Mouse (Mus musculus) liver, adult 2 months (tissue): ENCODE results near the gene Gm17727. TPM values are rescaled to one million over a fixed set of nuclear protein-coding genes. Genes with fewer than 3 reads are reported as not detected.
"Not testable (repeated sequence)": the region's sequence is repeated elsewhere in the genome, so short reads cannot be mapped to it uniquely, and the experiment has no call there.

Source experiments
- DNase-seq: peaks from one replicate; pipeline ENCODE4 v3.0.0-alpha.2; 2011; ENCODE audit warnings: low read depth, low spot score; ENCODE audit errors: extremely low read depth
- H3K27ac ChIP-seq: fragments of 200-500 bp; replicated peaks from 2 replicates; pipeline ENCODE4 v1.5.1; 2012; ENCODE audit warnings: low read depth, mild to moderate bottlenecking, control low read depth, inconsistent platforms, low read length; ENCODE audit not compliant: insufficient read depth
- H3K27me3 ChIP-seq: fragments of 200-500 bp; 2 replicates; pipeline ENCODE4 v1.6.1; 2012; ENCODE audit warnings: mild to moderate bottlenecking, moderate library complexity, low read length, inconsistent platforms; ENCODE audit not compliant: control insufficient read depth, insufficient read depth
- H3K36me3 ChIP-seq: fragments of 200-500 bp; 2 replicates; pipeline ENCODE4 v1.6.1; 2012; ENCODE audit warnings: low read length, inconsistent platforms; ENCODE audit not compliant: control insufficient read depth, insufficient read depth
- H3K4me1 ChIP-seq: fragments of 200-500 bp; 2 replicates; pipeline ENCODE4 v1.6.1; 2011; ENCODE audit warnings: low read length; ENCODE audit not compliant: control insufficient read depth, insufficient read depth
- H3K4me3 ChIP-seq: fragments of 200-500 bp; 2 replicates; pipeline ENCODE4 v1.5.1; 2011; ENCODE audit warnings: low read depth, mild to moderate bottlenecking, control low read depth, low read length, moderate library complexity; ENCODE audit not compliant: insufficient read depth
- H3K79me2 ChIP-seq: fragments of 200-500 bp; 2 replicates; pipeline ENCODE4 v1.6.1; 2012; ENCODE audit warnings: inconsistent platforms, mild to moderate bottlenecking, low read length, moderate library complexity; ENCODE audit not compliant: control insufficient read depth, insufficient read depth
- H3K9ac ChIP-seq: fragments of 200-500 bp; 2 replicates; pipeline ENCODE4 v1.6.1; 2012; ENCODE audit warnings: low read depth, mild to moderate bottlenecking, control low read depth, inconsistent platforms, low read length
- CTCF ChIP-seq: fragments of 200-500 bp; IDR thresholded peaks from 2 replicates; pipeline ENCODE4 v1.5.1; 2011; ENCODE audit warnings: low read depth, low read length, control low read depth
- POLR2A ChIP-seq: fragments of 200-500 bp; IDR thresholded peaks from 2 replicates; pipeline ENCODE4 v1.6.1; 2011; ENCODE audit warnings: low read length, control low read depth; ENCODE audit not compliant: insufficient read depth; ENCODE audit errors: extremely low read depth
- WGBS: fragments of 180-500 bp; shearing (Covaris S2); methylation state at CpG from one replicate; pipeline ENCODE4 v1.1.7; 2018; 5-methylcytosine and 5-hydroxymethylcytosine counted together
- polyA plus RNA-seq: library from polyadenylated mRNA; depleted of rRNA; stranded (reverse); fragments of >200 nt; gene quantifications from 2 replicates; pipeline ENCODE4 v1.2.3, GENCODE M21; 2012; rRNA removed
- total RNA-seq: library from RNA; depleted of rRNA; stranded (reverse); fragments of >200 nt; gene quantifications from 2 replicates; pipeline ENCODE4 v1.2.3, GENCODE M21; 2014; rRNA removed

Gene Gm17727
- total RNA-seq (not detected in 2 replicates), polyA plus RNA-seq (not detected in 2 replicates)

GRCm38 (mm10) chr9:35778009-35778408, at the start of gene Gm17727:
Gm17727 (minus strand) TSS chr9:35778109.
- DNase-seq = no peak
- 47% methylated on average over 3 of the region's 3 CpGs for WGBS
- Histone ChIP-seq H3K9ac (no peak within 1 kb of the TSS), H3K4me3 (no peak within 1 kb of the TSS), H3K27ac (no peak within 1 kb of the TSS), H3K79me2 (no peaks in the 10 kb centered on the region), H3K27me3 (no peaks in the 10 kb centered on the region), H3K36me3 (no peaks in the 10 kb centered on the region), H3K4me1 (no peaks in the 10 kb centered on the region)
- TF ChIP-seq POLR2A (no peak), CTCF (no peak)

- not testable (repeated sequence) for H3K4me3 ChIP-seq, H3K27ac ChIP-seq, H3K4me1 ChIP-seq, H3K27me3 ChIP-seq, H3K79me2 ChIP-seq, H3K36me3 ChIP-seq, DNase-seq, H3K9ac ChIP-seq
- 94% methylated on average over 15 of the region's 15 CpGs for WGBS
Measured at GRCm38 (mm10) chr9:35817881-35818280, 40.0 kb upstream of the Gm17727 start.

DNA sequence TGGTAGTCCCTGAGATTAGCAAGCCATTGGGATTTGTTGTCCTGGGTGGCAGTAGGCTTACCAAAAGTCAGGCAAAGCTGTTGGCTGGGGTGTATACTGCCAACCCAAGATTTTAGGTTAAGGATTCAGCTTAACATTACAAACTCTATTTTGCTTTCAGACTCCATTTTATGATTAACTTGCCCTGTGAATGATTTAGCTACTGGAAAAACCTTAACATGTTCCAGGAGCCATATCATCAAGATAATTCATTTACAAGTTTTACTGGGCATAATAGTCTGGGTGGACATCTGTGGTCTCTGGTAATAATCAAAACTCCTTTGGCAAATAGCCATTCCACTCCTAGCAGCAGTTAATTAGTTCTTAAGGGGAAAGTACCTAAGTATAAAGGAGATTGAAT, 20.2 kb upstream of the Gm17727 start:
- Histone ChIP-seq H3K79me2 (no peaks in the 10 kb centered on the region), H3K27ac (no peak overlapping the region), H3K4me1 (no peaks in the 10 kb centered on the region), H3K4me3 (no peak overlapping the region), H3K9ac (no peak overlapping the region), H3K36me3 (no peaks in the 10 kb centered on the region), H3K27me3 (no peaks in the 10 kb centered on the region)
- DNase-seq = no peak
- TF ChIP-seq CTCF (no peak), POLR2A (no peak)

GRCm38 (mm10) chr9:35790001-35790400, 12.1 kb upstream of the Gm17727 start, which contains the start of the genes Gm27235 and D730048I06Rik:
Gm27235 (minus strand) TSS chr9:35790101.
D730048I06Rik (minus strand) TSS chr9:35790112.
- no peak for TF ChIP-seq CTCF
- no peak for TF ChIP-seq POLR2A
- Histone ChIP-seq H3K36me3 (no peaks in the 10 kb centered on the region), H3K27me3 (no peaks in the 10 kb centered on the region), H3K79me2 (no peaks in the 10 kb centered on the region), H3K9ac (no peak within 1 kb of the TSS), H3K4me1 (no peaks in the 10 kb centered on the region), H3K4me3 (no peak within 1 kb of the TSS), H3K27ac (no peak within 1 kb of the TSS)
- WGBS = 87% methylated on average over 3 of the region's 3 CpGs
- no peak for DNase-seq

- Histone ChIP-seq H3K36me3 (no peaks in the 10 kb centered on the region), H3K4me3 (no peak overlapping the region), H3K4me1 (no peaks in the 10 kb centered on the region), H3K9ac (no peak overlapping the region), H3K79me2 (no peaks in the 10 kb centered on the region), H3K27me3 (no peaks in the 10 kb centered on the region), H3K27ac (no peak overlapping the region)
- no peak for DNase-seq
- TF ChIP-seq POLR2A (no peak), CTCF (no peak)
Measured at GRCm38 (mm10) chr9:35756843-35757242, 21.1 kb downstream of the Gm17727 start.

GRCm38 (mm10) chr9:35740749-35741148, 37.2 kb downstream of the Gm17727 start, which contains the start of gene Gm17677:
Gm17677 (plus strand) TSS chr9:35741049.
- no peak within 1 kb of the TSS for H3K27ac ChIP-seq
- no peaks in the 10 kb centered on the region for H3K4me1 ChIP-seq
- H3K4me3 ChIP-seq = no peak within 1 kb of the TSS
- no peak within 1 kb of the TSS for H3K9ac ChIP-seq
- no peak for DNase-seq
- no peak for TF ChIP-seq CTCF
- TF ChIP-seq POLR2A = no peak
- no peaks in the 10 kb centered on the region for H3K36me3 ChIP-seq
- H3K27me3 ChIP-seq = no peaks in the 10 kb centered on the region
- no peaks in the 10 kb centered on the region for H3K79me2 ChIP-seq

Other genes starting within 250 kb of the Gm17727 start
- under 0.01 TPM in 1 of 2 replicates, not detected in the other for gene Ddx25, start 219.6 kb downstream of the Gm17727 start, total RNA-seq
- 0.01 and 0.05 TPM in 2 replicates for gene Ddx25, start 219.6 kb downstream of the Gm17727 start, polyA plus RNA-seq
- gene Pus3, start 219.5 kb downstream of the Gm17727 start, total RNA-seq = 5.3 and 6.0 TPM in 2 replicates
- 0.96 and 1.3 TPM in 2 replicates for gene Pus3, start 219.5 kb downstream of the Gm17727 start, polyA plus RNA-seq
- gene Pate2, start 207.8 kb downstream of the Gm17727 start, total RNA-seq = not detected in 2 replicates
- 0.06 TPM in 1 of 2 replicates, not detected in the other for gene Pate2, start 207.8 kb downstream of the Gm17727 start, polyA plus RNA-seq
- gene Hyls1, start 207.7 kb downstream of the Gm17727 start, total RNA-seq = 1.4 and 1.9 TPM in 2 replicates
- 0.36 and 0.50 TPM in 2 replicates for gene Hyls1, start 207.7 kb downstream of the Gm17727 start, polyA plus RNA-seq
- gene Pate4, start 166.2 kb downstream of the Gm17727 start, total RNA-seq = not detected in 2 replicates
- not detected in 2 replicates for gene Pate4, start 166.2 kb downstream of the Gm17727 start, polyA plus RNA-seq
- gene Pate3, start 129.9 kb downstream of the Gm17727 start, total RNA-seq = not detected in 2 replicates
- gene Pate3, start 129.9 kb downstream of the Gm17727 start, polyA plus RNA-seq = not detected in 2 replicates
- gene Pate1, start 90.7 kb downstream of the Gm17727 start, total RNA-seq = not detected in 2 replicates
- gene Pate1, start 90.7 kb downstream of the Gm17727 start, polyA plus RNA-seq = not detected in 2 replicates
- gene Gm17677, start 37.1 kb downstream of the Gm17727 start, total RNA-seq = not detected in 2 replicates
- gene Gm17677, start 37.1 kb downstream of the Gm17727 start, polyA plus RNA-seq = not detected in 2 replicates
- not detected in 2 replicates for gene Gm27235, start 12.0 kb upstream of the Gm17727 start, total RNA-seq
- gene Gm27235, start 12.0 kb upstream of the Gm17727 start, polyA plus RNA-seq = not detected in 2 replicates
- gene D730048I06Rik, start 12.0 kb upstream of the Gm17727 start, total RNA-seq = not detected in 2 replicates
- gene D730048I06Rik, start 12.0 kb upstream of the Gm17727 start, polyA plus RNA-seq = not detected in 2 replicates
- not detected in 2 replicates for gene 9230110F15Rik, start 66.0 kb upstream of the Gm17727 start, total RNA-seq
- gene 9230110F15Rik, start 66.0 kb upstream of the Gm17727 start, polyA plus RNA-seq = not detected in 2 replicates
- not detected in 2 replicates for gene 9230113P08Rik, start 130.3 kb upstream of the Gm17727 start, total RNA-seq
- gene 9230113P08Rik, start 130.3 kb upstream of the Gm17727 start, polyA plus RNA-seq = not detected in 2 replicates